Mouse (Mus musculus) liver, postnatal 0 days (tissue): ENCODE results near the gene Hba-x. TPM values are rescaled to one million over a fixed set of nuclear protein-coding genes. Genes with fewer than 3 reads are reported as not detected.

ENCODE experiments used
- ATAC-seq: fragments of 200-750 bp; cut with Nextera tagmentation; 2 replicates; pipeline ENCODE4 v1.8.0; 2017; ENCODE audit warnings: mild to moderate bottlenecking, moderate library complexity
- DNase-seq: peaks from one replicate; pipeline ENCODE4 v3.0.0-alpha.2; 2016
- H3K27ac ChIP-seq: fragments of 300-500 bp; sonication (generic); 2 replicates; pipeline ENCODE4 v1.5.1; 2014; ENCODE audit warnings: antibody characterized with exemption, moderate library complexity, mild to moderate bottlenecking, low read depth
- H3K27me3 ChIP-seq: fragments of 300-500 bp; sonication (generic); 2 replicates; pipeline ENCODE4 v1.6.1; 2014; ENCODE audit warnings: low read length, control low read depth, mixed read lengths; ENCODE audit not compliant: insufficient read depth
- H3K36me3 ChIP-seq: fragments of 300-500 bp; sonication (generic); replicated peaks from 2 replicates; pipeline ENCODE4 v1.6.1; 2014; ENCODE audit warnings: mild to moderate bottlenecking, control low read depth, low read length, moderate library complexity, mixed read lengths; ENCODE audit not compliant: insufficient read depth
- H3K4me1 ChIP-seq: fragments of 300-500 bp; sonication (generic); 2 replicates; pipeline ENCODE4 v1.6.1; 2014; ENCODE audit warnings: antibody characterized with exemption, mild to moderate bottlenecking, control low read depth; ENCODE audit not compliant: insufficient read depth
- H3K4me2 ChIP-seq: fragments of 300-500 bp; sonication (generic); 2 replicates; pipeline ENCODE4 v1.6.1; 2014; ENCODE audit warnings: low read depth, mild to moderate bottlenecking, low read length, moderate library complexity, mixed read lengths
- H3K4me3 ChIP-seq: fragments of 300-500 bp; sonication (generic); 2 replicates; pipeline ENCODE4 v1.5.1; 2014; ENCODE audit warnings: low read depth, low read length
- H3K9ac ChIP-seq: fragments of 300-500 bp; sonication (generic); replicated peaks from 2 replicates; pipeline ENCODE4 v1.6.1; 2014; ENCODE audit warnings: mild to moderate bottlenecking, moderate library complexity
- H3K9me3 ChIP-seq: fragments of 300-500 bp; sonication (generic); 2 replicates; pipeline ENCODE4 v1.6.1; 2016; ENCODE audit warnings: mild to moderate bottlenecking, control low read depth, low read length, mixed read lengths
- CTCF ChIP-seq: sonication (generic); IDR thresholded peaks from 2 replicates; pipeline ENCODE4 v1.5.1; 2016; ENCODE audit warnings: antibody characterized with exemption, low read depth
- EP300 ChIP-seq: IDR thresholded peaks from 2 replicates; pipeline ENCODE4 v1.6.1; 2016; ENCODE audit warnings: antibody characterized with exemption, low read depth, mild to moderate bottlenecking
- WGBS: fragments of 180-500 bp; shearing (Covaris S2); extraction: QIAGEN DNeasy Blood & Tissue Kit; methylation state at CpG from one replicate; pipeline ENCODE4 v1.1.7; 2014; ENCODE audit not compliant: insufficient replicate concordance; 5-methylcytosine and 5-hydroxymethylcytosine counted together
- polyA plus RNA-seq: library from polyadenylated mRNA; unstranded; fragments of >200 nt; fragmentation: Nextera tagmentation; extraction: Ambion mirVana; gene quantifications from 2 replicates; pipeline ENCODE4 v1.2.1, GENCODE M21; 2015

The Hba-x gene
- 5.6 and 6.3 TPM in 2 replicates for polyA plus RNA-seq

- WGBS: 72% methylated on average over 3 of the region's 3 CpGs
- ATAC-seq: no peak
- Histone ChIP-seq H3K4me2 (no peak within 1 kb of the TSS), H3K4me3 (no peak within 1 kb of the TSS), H3K27me3 (peaks cover 19% of the 10 kb centered on the region; the same call in 1 of the 2 replicates), H3K9ac (no peak within 1 kb of the TSS), H3K27ac (no peak within 1 kb of the TSS), H3K36me3 (no peaks in the 10 kb centered on the region), H3K4me1 (peaks cover 11% of the 10 kb centered on the region), H3K9me3 (no peaks in the 10 kb centered on the region)
- DNase-seq: no peak
- TF ChIP-seq CTCF (no peak), EP300 (no peak)
Measured at GRCm38 (mm10) chr11:32276347-32276746, at the start of gene Hba-x. Hba-x (plus strand) TSS chr11:32276400.

GRCm38 (mm10) chr11:32227041-32227440, 49.2 kb upstream of the Hba-x start:
- ATAC-seq: no peak
- Histone ChIP-seq H3K4me1 (peaks cover 31% of the 10 kb centered on the region), H3K36me3 (peaks cover 31% of the 10 kb centered on the region), H3K4me2 (peak overlapping the region; percentile 83), H3K4me3 (peak overlapping the region; percentile 81), H3K9me3 (no peaks in the 10 kb centered on the region), H3K9ac (peak overlapping the region; percentile 89), H3K27me3 (peaks cover 25% of the 10 kb centered on the region), H3K27ac (0 out of 2 replicates have a peak overlapping the region, but pooled peaks have one; percentile 8)
- TF ChIP-seq CTCF (no peak), EP300 (no peak)
- WGBS: 42% methylated on average over 1 of the region's 1 CpGs
- no peak for DNase-seq

GRCm38 (mm10) chr11:32227555-32227954, 48.6 kb upstream of the Hba-x start:
- TF ChIP-seq EP300: no peak
- no peak for TF ChIP-seq CTCF
- H3K9me3 ChIP-seq: no peaks in the 10 kb centered on the region
- peaks cover 28% of the 10 kb centered on the region for H3K4me1 ChIP-seq
- peak overlapping the region; percentile 83 for H3K4me2 ChIP-seq
- peaks cover 36% of the 10 kb centered on the region for H3K36me3 ChIP-seq
- peak overlapping the region; percentile 89 for H3K9ac ChIP-seq
- DNase-seq: no peak
- 94% methylated on average over 9 of the region's 9 CpGs for WGBS
- no peak for ATAC-seq
- H3K27me3 ChIP-seq: peaks cover 22% of the 10 kb centered on the region
- H3K27ac ChIP-seq: no peak overlapping the region
- peak overlapping the region; percentile 81 for H3K4me3 ChIP-seq

GRCm38 (mm10) chr11:32228292-32228845, 47.8 kb upstream of the Hba-x start:
- Histone ChIP-seq H3K27me3 (peaks cover 14% of the 10 kb centered on the region), H3K27ac (no peak overlapping the region), H3K4me2 (no peak overlapping the region), H3K4me1 (peaks cover 24% of the 10 kb centered on the region), H3K4me3 (no peak overlapping the region), H3K36me3 (peaks cover 42% of the 10 kb centered on the region), H3K9ac (no peak overlapping the region), H3K9me3 (no peaks in the 10 kb centered on the region)
- WGBS: 83% methylated on average over 3 of the region's 3 CpGs
- TF ChIP-seq EP300 (no peak), CTCF (no peak)
- ATAC-seq (no peak), DNase-seq (no peak)

DNA sequence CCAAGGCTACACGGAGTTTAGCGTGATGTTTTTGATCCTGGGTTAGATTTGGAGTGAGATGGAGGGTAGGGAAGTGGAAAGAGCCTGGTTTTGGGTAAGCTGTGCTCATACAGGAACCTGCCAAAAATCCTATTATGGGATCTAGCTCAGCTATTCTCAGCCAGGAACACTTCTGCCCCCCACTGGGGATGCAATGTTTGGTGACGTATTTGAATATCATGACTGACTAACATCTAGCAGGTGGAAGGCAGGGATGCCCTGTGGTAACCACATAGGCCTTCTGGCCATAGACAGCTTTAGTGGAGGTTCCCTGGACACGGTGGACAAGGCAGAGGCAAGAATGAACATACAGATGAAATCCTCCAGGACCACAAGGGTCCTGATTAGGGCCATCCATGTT, 46.0 kb upstream of the Hba-x start:
- Histone ChIP-seq H3K9ac (no peak overlapping the region), H3K4me2 (no peak overlapping the region), H3K27ac (no peak overlapping the region), H3K4me1 (peaks cover 16% of the 10 kb centered on the region), H3K36me3 (peaks cover 61% of the 10 kb centered on the region), H3K27me3 (0 out of 2 replicates have a peak, but pooled peaks cover under 1% of the 10 kb centered on the region), H3K4me3 (no peak overlapping the region), H3K9me3 (no peaks in the 10 kb centered on the region)
- TF ChIP-seq CTCF (0 out of 2 replicates have a peak, but pooled peaks have one; percentile 12), EP300 (no peak)
- no peak for DNase-seq
- ATAC-seq: no peak
- 80% methylated on average over 4 of the region's 4 CpGs for WGBS

- Histone ChIP-seq H3K36me3 (peaks cover 62% of the 10 kb centered on the region), H3K9me3 (no peaks in the 10 kb centered on the region), H3K27me3 (no peaks in the 10 kb centered on the region), H3K4me2 (no peak overlapping the region), H3K9ac (no peak overlapping the region), H3K4me3 (no peak overlapping the region), H3K27ac (no peak overlapping the region), H3K4me1 (peaks cover 7% of the 10 kb centered on the region)
- no peak for ATAC-seq
- WGBS: 71% methylated on average over 2 of the region's 2 CpGs
- TF ChIP-seq EP300 (no peak), CTCF (no peak)
- no peak for DNase-seq
Measured at GRCm38 (mm10) chr11:32231125-32231524, 45.1 kb upstream of the Hba-x start.

GRCm38 (mm10) chr11:32232848-32233247, 43.4 kb upstream of the Hba-x start:
- TF ChIP-seq CTCF (no peak), EP300 (no peak)
- H3K9ac ChIP-seq: no peak overlapping the region
- no peak overlapping the region for H3K4me2 ChIP-seq
- no peaks in the 10 kb centered on the region for H3K9me3 ChIP-seq
- WGBS: 91% methylated on average over 10 of the region's 10 CpGs
- peaks cover 79% of the 10 kb centered on the region for H3K36me3 ChIP-seq
- ATAC-seq (no peak), DNase-seq (no peak)
- no peaks in the 10 kb centered on the region for H3K4me1 ChIP-seq
- no peak overlapping the region for H3K27ac ChIP-seq
- no peaks in the 10 kb centered on the region for H3K27me3 ChIP-seq
- H3K4me3 ChIP-seq: no peak overlapping the region
